8 mouse cellular contexts compared by ENCODE assay signal in the genomic region with DNA sequence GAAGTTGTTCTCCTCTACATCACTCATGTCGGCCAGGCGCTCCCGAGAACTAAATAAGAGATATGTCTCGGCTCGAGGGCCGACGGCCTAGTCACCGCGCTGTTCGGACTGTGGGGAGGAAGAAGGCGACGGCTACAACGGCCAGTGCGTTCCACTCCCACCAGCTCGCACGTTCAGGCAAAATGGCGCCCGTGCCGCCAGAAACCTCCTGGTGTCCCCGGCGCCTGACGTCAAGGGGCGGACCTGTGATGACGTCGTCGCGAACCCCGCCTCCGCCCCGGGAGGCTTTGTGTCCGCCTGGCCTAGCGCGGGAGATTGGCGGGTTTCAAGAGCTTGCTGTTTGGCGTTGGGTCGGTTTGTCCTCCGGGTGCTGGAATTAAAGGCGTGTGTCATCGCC. TPM values are rescaled to one million over a fixed set of nuclear protein-coding genes. Genes with fewer than 3 reads are reported as not detected.
DNase-seq lines count a peak whose midpoint lies in the region; ATAC-seq and TF ChIP-seq lines count a peak whose summit lies in the region.

Gene Tra2a, minus strand, starts transcription at position 187 of the 397 bp plus-strand sequence.

- H3K4me2 ChIP-seq in lung, postnatal 0 days (replicated peaks; ENCODE audit: low read depth, low read length): peak within 1 kb of the TSS; percentile 58

- peak; percentile 99 for ATAC-seq in frontal cortex, adult (ENCODE audit: low TSS enrichment)
- peak; percentile 94 for ATAC-seq in lung, postnatal 0 days

- peaks cover 23% of the 10 kb centered on the region for H3K4me1 ChIP-seq in hindbrain, embryonic 10.5 days (replicated peaks)
- peaks cover 6% of the 10 kb centered on the region; the same call in 1 of the 2 replicates for H3K4me1 ChIP-seq in lung, postnatal 0 days (ENCODE audit: insufficient read depth, low read depth, low read length)

- peak within 1 kb of the TSS; percentile 98 for H3K9ac ChIP-seq in lung, postnatal 0 days (replicated peaks; ENCODE audit: low read depth)

- H3K9me3 ChIP-seq in hindbrain, embryonic 10.5 days: no peaks in the 10 kb centered on the region
- no peaks in the 10 kb centered on the region for H3K9me3 ChIP-seq in lung, postnatal 0 days (ENCODE audit: low read length)

- H3K27me3 ChIP-seq in hindbrain, embryonic 10.5 days (ENCODE audit: insufficient read depth, poor library complexity, severe bottlenecking): no peaks in the 10 kb centered on the region
- H3K27me3 ChIP-seq in lung, postnatal 0 days (replicated peaks; ENCODE audit: insufficient read depth, low read length): no peaks in the 10 kb centered on the region

- DNase-seq in MEL-GATA-1-ER (ENCODE audit: extremely low read depth, low read depth): peak; percentile 76
- peak; percentile 94 for DNase-seq in cerebellum, adult 8-10 months
- DNase-seq in hindbrain, embryonic 10.5 days (ENCODE audit: low spot score): peak; percentile 98
- peak; percentile 95 for DNase-seq in layer of hippocampus, adult 9-11 months
- peak; percentile 98 for DNase-seq in lung, postnatal 0 days (ENCODE audit: low spot score)
- DNase-seq in ovary, postnatal 14 days (ENCODE audit: low spot score): peak; percentile 96
- peak; percentile 98 for DNase-seq in thymus, postnatal 14 days

- H3K36me3 ChIP-seq in hindbrain, embryonic 10.5 days: peaks cover 5% of the 10 kb centered on the region; the same call in 1 of the 2 replicates
- no peaks in the 10 kb centered on the region for H3K36me3 ChIP-seq in lung, postnatal 0 days (ENCODE audit: insufficient read depth, low read length)

- TF ChIP-seq CTCF in lung, postnatal 0 days (IDR thresholded peaks at IDR 0.05): no peak

- no peak for TF ChIP-seq EP300 in lung, postnatal 0 days (IDR thresholded peaks at IDR 0.05)

- under 1% methylated on average over 39 of the region's 39 CpGs for WGBS in hindbrain, embryonic 10.5 days
- under 1% methylated on average over 39 of the region's 39 CpGs for WGBS in lung, postnatal 0 days

- H3K27ac ChIP-seq in hindbrain, embryonic 10.5 days: peak within 1 kb of the TSS; percentile 97
- H3K27ac ChIP-seq in lung, postnatal 0 days (ENCODE audit: low read length): peak within 1 kb of the TSS; percentile 100

- peak within 1 kb of the TSS; percentile 100 for H3K4me3 ChIP-seq in hindbrain, embryonic 10.5 days
- H3K4me3 ChIP-seq in lung, postnatal 0 days (ENCODE audit: low read depth, low read length): peak within 1 kb of the TSS; percentile 92

RNA-seq across cellular contexts. Expression of gene Tra2a, which starts in this region (rescaled TPM):
- 122 and 128 TPM in 2 replicates for polyA plus RNA-seq in hindbrain, embryonic 10.5 days (2016; fragmentation: Nextera tagmentation; extraction: Ambion mirVana)
- 45.3 and 72.6 TPM in 2 replicates for polyA plus RNA-seq in lung, postnatal 0 days (2015; fragmentation: Nextera tagmentation; extraction: Ambion mirVana)

Comparison
In these comparisons a context has a peak if more than half of its experiments do, and no peak if none do; other contexts are left out.
1. Peak in every context shown above with its lines: DNase-seq, ATAC-seq, H3K4me3 ChIP-seq and H3K27ac ChIP-seq.